Mouse (Mus musculus) Patski (cell line): ENCODE measurements around the gene Rbms3. TPM values are rescaled to one million over a fixed set of nuclear protein-coding genes. Genes with fewer than 3 reads are reported as not detected.

ENCODE experiments used
- ATAC-seq: fragments of 100-300 bp; one replicate; pipeline ENCODE4 v1.8.0; 2021
- CTCF ChIA-PET: fragments of 350-600 bp; sonication (Branson Sonifier 250); formaldehyde crosslinking; loops from one replicate; lab custom pipeline; 2022; ENCODE audit warnings: inconsistent platforms; lab: Charles Lee
- POLR2A ChIA-PET: fragments of 350-600 bp; sonication (Branson Sonifier 250); formaldehyde crosslinking; loops from one replicate; lab custom pipeline; 2022; ENCODE audit warnings: antibody characterized with exemption, inconsistent platforms; lab: Charles Lee
- DNase-seq: peaks from one replicate; pipeline ENCODE4 v3.0.0-alpha.2; 2011; ENCODE audit warnings: low read depth, low spot score
- H3K27me3 ChIP-seq: fragments of 371-371 bp; one replicate; pipeline ENCODE4 v1.5.1; 2021
- CTCF ChIP-seq: fragments of 100-300 bp; IDR thresholded peaks from one replicate; pipeline ENCODE4 v1.5.1; 2021
- in situ Hi-C: fragments of 300-500 bp; cut with MboI; formaldehyde crosslinking; loops from 3 replicates; pipeline ENCODE4 v1.11.1; 2018; ENCODE audit warnings: low pct_unique_long_range_greater_than_20kb, mixed read lengths
- polyA plus RNA-seq: library from polyadenylated mRNA; unstranded; gene quantifications from one replicate; pipeline ENCODE4 v1.2.3, GENCODE M21; 2021

Rbms3 gene
- polyA plus RNA-seq, 1 experiment from 2014 or later, result 8.1 TPM

- POLR2A ChIA-PET, result interaction anchor here (1.1 to 1.2 kb wide), 2 partner anchors 10 to 82 kb away, joined by 3 to 4 read pairs; no protein-coding TSS in a partner anchor
- CTCF ChIA-PET, result no interaction called here
- DNase-seq, result no peak
- no peaks in the 10 kb centered on the region for H3K27me3 ChIP-seq
- in situ Hi-C loops, result no loop called here
- TF ChIP-seq CTCF, result no peak
- no peak for ATAC-seq
These were observed 437.6 kb downstream of the Rbms3 start for GRCm38 (mm10) chr9:117192093-117192492.

GRCm38 (mm10) chr9:117188406-117188805 is 441.3 kb downstream of the Rbms3 start:
- in situ Hi-C loops, result no loop called here
- POLR2A ChIA-PET, result interaction anchor here (0.6 kb wide), 1 partner anchor 128 kb away, joined by 3 read pairs; no protein-coding TSS in a partner anchor
- DNase-seq (peak; percentile 66), ATAC-seq (peak; percentile 86)
- peak; percentile 20 for TF ChIP-seq CTCF
- CTCF ChIA-PET, result no interaction called here
- no peaks in the 10 kb centered on the region for H3K27me3 ChIP-seq

- DNase-seq (no peak), ATAC-seq (no peak)
- ChIA-PET POLR2A (no interaction called here), CTCF (no interaction called here)
- no peak for TF ChIP-seq CTCF
- in situ Hi-C loops, result no loop called here
- H3K27me3 ChIP-seq, result no peaks in the 10 kb centered on the region
These were observed 442.3 kb downstream of the Rbms3 start for GRCm38 (mm10) chr9:117187116-117188034.

- in situ Hi-C loops, result no loop called here
- POLR2A ChIA-PET, result no interaction called here
- ATAC-seq, result no peak
- H3K27me3 ChIP-seq, result no peaks in the 10 kb centered on the region
- no peak for TF ChIP-seq CTCF
- DNase-seq, result no peak
- CTCF ChIA-PET, result no interaction called here
These were observed 449.1 kb downstream of the Rbms3 start for GRCm38 (mm10) chr9:117180658-117181057.

- peak; percentile 57 for ATAC-seq
- no peak for TF ChIP-seq CTCF
- CTCF ChIA-PET, result no interaction called here
- POLR2A ChIA-PET, result no interaction called here
- no peaks in the 10 kb centered on the region for H3K27me3 ChIP-seq
- no peak for DNase-seq
- in situ Hi-C loops, result no loop called here
These were observed 451.3 kb downstream of the Rbms3 start for GRCm38 (mm10) chr9:117178366-117178765.

GRCm38 (mm10) chr9:117172526-117172925 is 457.2 kb downstream of the Rbms3 start:
- in situ Hi-C loops, result loop anchor here (25.0 kb wide), 1 partner anchor 1340 kb away; the partner anchor contains the start of gene Golga4
- ChIA-PET CTCF (no interaction called here), POLR2A (no interaction called here)
- TF ChIP-seq CTCF, result no peak
- DNase-seq (no peak), ATAC-seq (no peak)
- H3K27me3 ChIP-seq, result no peaks in the 10 kb centered on the region

- no peaks in the 10 kb centered on the region for H3K27me3 ChIP-seq
- CTCF ChIA-PET, result no interaction called here
- no peak for TF ChIP-seq CTCF
- DNase-seq (no peak), ATAC-seq (no peak)
- in situ Hi-C loops, result loop anchor here (25.0 kb wide), 1 partner anchor 1343 kb away; the partner anchor contains the start of gene Golga4
- POLR2A ChIA-PET, result no interaction called here
These were observed 460.5 kb downstream of the Rbms3 start for GRCm38 (mm10) chr9:117169196-117169595.

- no peak for TF ChIP-seq CTCF
- no peaks in the 10 kb centered on the region for H3K27me3 ChIP-seq
- ChIA-PET CTCF (no interaction called here), POLR2A (no interaction called here)
- ATAC-seq (no peak), DNase-seq (no peak)
- in situ Hi-C loops, result loop anchor here (25.0 kb wide), 1 partner anchor 1349 kb away; the partner anchor contains the start of gene Golga4
These were observed 466.6 kb downstream of the Rbms3 start for GRCm38 (mm10) chr9:117163143-117163542.

- TF ChIP-seq CTCF, result no peak
- no peaks in the 10 kb centered on the region for H3K27me3 ChIP-seq
- in situ Hi-C loops, result loop anchor here (25.0 kb wide), 1 partner anchor 1351 kb away; the partner anchor contains the start of gene Golga4
- CTCF ChIA-PET, result no interaction called here
- DNase-seq (no peak), ATAC-seq (no peak)
- POLR2A ChIA-PET, result no interaction called here
These were observed 468.6 kb downstream of the Rbms3 start for GRCm38 (mm10) chr9:117161150-117161549.

- POLR2A ChIA-PET, result no interaction called here
- DNase-seq, result no peak
- CTCF ChIA-PET, result no interaction called here
- no peak for ATAC-seq
- no peaks in the 10 kb centered on the region for H3K27me3 ChIP-seq
- TF ChIP-seq CTCF, result no peak
- in situ Hi-C loops, result loop anchor here (25.0 kb wide), 1 partner anchor 1356 kb away; the partner anchor contains the start of gene Golga4
These were observed 473.3 kb downstream of the Rbms3 start for GRCm38 (mm10) chr9:117156330-117156905.
